10 mouse cellular contexts compared by ENCODE assay signal in genomic region chr19:47891562-47892312, GRCm38 (mm10). TPM values are rescaled to one million over a fixed set of nuclear protein-coding genes. Genes with fewer than 3 reads are reported as not detected.
DNase-seq lines count a peak whose midpoint lies in the region; ATAC-seq and TF ChIP-seq lines count a peak whose summit lies in the region.
"Had no signal": no experiment of that assay in that cellular context is flagged by ENCODE, and none has a peak within 500 bp of the region (broad histone marks: within the 10 kb centered on the region; RNA-seq: fewer than 3 reads in every experiment).

No protein-coding gene starts in this region.

- peaks cover 15% of the 10 kb centered on the region for H3K4me1 ChIP-seq in heart, adult 2 months (ENCODE audit: control insufficient read depth, insufficient read depth, low read length)
- no peaks in the 10 kb centered on the region; the same call in 1 of the 2 replicates for H3K4me1 ChIP-seq in lung, postnatal 0 days (ENCODE audit: insufficient read depth, low read depth, low read length)
- H3K4me1 ChIP-seq in forebrain, embryonic 13.5 days = no peaks in the 10 kb centered on the region
- no peaks in the 10 kb centered on the region for H3K4me1 ChIP-seq in midbrain, embryonic 14.5 days (ENCODE audit: control insufficient read depth, insufficient read depth, low read length)
- no peaks in the 10 kb centered on the region for H3K4me1 ChIP-seq in midbrain, postnatal 0 days (ENCODE audit: insufficient read depth, low read length)

- no peaks in the 10 kb centered on the region for H3K9me3 ChIP-seq in lung, postnatal 0 days (ENCODE audit: low read length)
- H3K9me3 ChIP-seq in forebrain, embryonic 13.5 days (replicated peaks) = no peaks in the 10 kb centered on the region
- H3K9me3 ChIP-seq in midbrain, embryonic 14.5 days (ENCODE audit: control insufficient read depth, low read length) = no peaks in the 10 kb centered on the region
- H3K9me3 ChIP-seq in midbrain, postnatal 0 days (ENCODE audit: low read length) = no peaks in the 10 kb centered on the region

- H3K27me3 ChIP-seq in heart, adult 2 months (ENCODE audit: control insufficient read depth, insufficient read depth, low read length) = no peaks in the 10 kb centered on the region
- no peaks in the 10 kb centered on the region for H3K27me3 ChIP-seq in lung, postnatal 0 days (replicated peaks; ENCODE audit: insufficient read depth, low read length)
- H3K27me3 ChIP-seq in forebrain, embryonic 13.5 days = no peaks in the 10 kb centered on the region
- H3K27me3 ChIP-seq in midbrain, embryonic 14.5 days (ENCODE audit: control insufficient read depth, insufficient read depth, low read length) = no peaks in the 10 kb centered on the region
- no peaks in the 10 kb centered on the region for H3K27me3 ChIP-seq in midbrain, postnatal 0 days (ENCODE audit: insufficient read depth, low read length)

- TF ChIP-seq EP300 in heart, adult 2 months (IDR thresholded peaks at IDR 0.05; ENCODE audit: insufficient read depth, low read depth, low read length) = 0 out of 2 replicates have a peak, but pooled peaks have one; percentile 49
- TF ChIP-seq EP300 in lung, postnatal 0 days (IDR thresholded peaks at IDR 0.05) = peak; percentile 61

- no peak overlapping the region for H3K9ac ChIP-seq in heart, adult 2 months (ENCODE audit: low read depth, low read length)
- no peak overlapping the region for H3K9ac ChIP-seq in lung, postnatal 0 days (replicated peaks; ENCODE audit: low read depth)
- no peak overlapping the region for H3K9ac ChIP-seq in forebrain, embryonic 13.5 days
- H3K9ac ChIP-seq in midbrain, embryonic 14.5 days (replicated peaks; ENCODE audit: low read length) = no peak overlapping the region
- H3K9ac ChIP-seq in midbrain, postnatal 0 days (replicated peaks; ENCODE audit: low read length, poor library complexity, severe bottlenecking) = no peak overlapping the region

- peak; percentile 80 for ATAC-seq in lung, postnatal 0 days
- ATAC-seq in forebrain, embryonic 13.5 days = no peak
- no peak for ATAC-seq in midbrain, embryonic 14.5 days (ENCODE audit: low FRiP score, low TSS enrichment)
- no peak for ATAC-seq in midbrain, postnatal 0 days (ENCODE audit: low FRiP score)

- peak overlapping the region; percentile 76 for H3K27ac ChIP-seq in heart, adult 2 months
- peak overlapping the region; percentile 78 for H3K27ac ChIP-seq in lung, postnatal 0 days (ENCODE audit: low read length)
- no peak overlapping the region for H3K27ac ChIP-seq in forebrain, embryonic 13.5 days
- H3K27ac ChIP-seq in midbrain, embryonic 14.5 days (replicated peaks; ENCODE audit: low read depth, low read length) = no peak overlapping the region
- no peak overlapping the region for H3K27ac ChIP-seq in midbrain, postnatal 0 days (ENCODE audit: low read depth, low read length)

- peak overlapping the region; percentile 39; the same call in 1 of the 2 replicates for H3K4me2 ChIP-seq in lung, postnatal 0 days (replicated peaks; ENCODE audit: low read depth, low read length)
- H3K4me2 ChIP-seq in forebrain, embryonic 13.5 days = no peak overlapping the region
- H3K4me2 ChIP-seq in midbrain, embryonic 14.5 days (ENCODE audit: low read length) = no peak overlapping the region
- no peak overlapping the region for H3K4me2 ChIP-seq in midbrain, postnatal 0 days (ENCODE audit: low read depth, low read length, poor library complexity, severe bottlenecking)
- H3K4me2 ChIP-seq: liver, embryonic 11.5 days had no signal

- 58% methylated on average over 11 of the region's 11 CpGs for WGBS in heart, adult 2 months
- WGBS in lung, postnatal 0 days = 45% methylated on average over 11 of the region's 11 CpGs
- 87% methylated on average over 11 of the region's 11 CpGs for WGBS in forebrain, embryonic 13.5 days
- WGBS in midbrain, embryonic 14.5 days = 82% methylated on average over 11 of the region's 11 CpGs
- 81% methylated on average over 11 of the region's 11 CpGs for WGBS in midbrain, postnatal 0 days

- no peak for TF ChIP-seq POLR2A in heart, adult 2 months (IDR thresholded peaks at IDR 0.05; ENCODE audit: insufficient read depth, low read depth, low read length)

- intact Hi-C loops in heart, adult 2 months (cut with DNase I) = no loop called here

- peak; percentile 64 for DNase-seq in NIH3T3 (ENCODE audit: low read depth)
- peak in 1 of 2 experiments; percentile 67 for DNase-seq in heart, adult 2 months
- DNase-seq in kidney, adult 11 months = peak; percentile 59
- peak; percentile 81 for DNase-seq in lung, postnatal 0 days (ENCODE audit: low spot score)
- no peak for DNase-seq in midbrain, embryonic 14.5 days
- DNase-seq in midbrain, postnatal 0 days (ENCODE audit: low spot score) = no peak
- DNase-seq: cerebellum, adult 2 months; right cerebral cortex, postnatal 25 days had no signal

- no peak overlapping the region for H3K4me3 ChIP-seq in heart, adult 2 months
- H3K4me3 ChIP-seq in lung, postnatal 0 days (ENCODE audit: low read depth, low read length) = no peak overlapping the region
- H3K4me3 ChIP-seq in forebrain, embryonic 13.5 days = no peak overlapping the region
- no peak overlapping the region for H3K4me3 ChIP-seq in midbrain, embryonic 14.5 days (replicated peaks; ENCODE audit: low read depth, low read length)
- H3K4me3 ChIP-seq in midbrain, postnatal 0 days (ENCODE audit: low read depth, low read length) = no peak overlapping the region

- no peaks in the 10 kb centered on the region for H3K36me3 ChIP-seq in heart, adult 2 months (ENCODE audit: control insufficient read depth, insufficient read depth, low read length)
- peaks cover 27% of the 10 kb centered on the region for H3K36me3 ChIP-seq in lung, postnatal 0 days (ENCODE audit: insufficient read depth, low read length)
- peaks cover 41% of the 10 kb centered on the region for H3K36me3 ChIP-seq in forebrain, embryonic 13.5 days (ENCODE audit: poor library complexity, severe bottlenecking)
- H3K36me3 ChIP-seq in midbrain, embryonic 14.5 days (ENCODE audit: control insufficient read depth, insufficient read depth, low read length) = peaks cover 9% of the 10 kb centered on the region
- H3K36me3 ChIP-seq in midbrain, postnatal 0 days (ENCODE audit: insufficient read depth, low read length) = no peaks in the 10 kb centered on the region

- no peak for TF ChIP-seq CTCF in heart, adult 2 months (IDR thresholded peaks at IDR 0.05)
- no peak for TF ChIP-seq CTCF in lung, postnatal 0 days (IDR thresholded peaks at IDR 0.05)
- TF ChIP-seq CTCF in midbrain, postnatal 0 days (IDR thresholded peaks at IDR 0.05) = no peak

- no peaks in the 10 kb centered on the region for H3K79me2 ChIP-seq in heart, adult 2 months (replicated peaks; ENCODE audit: control insufficient read depth, insufficient read depth, low read length)

RNA-seq across cellular contexts. Expression of gene Gsto2, which starts 26.4 kb away (rescaled TPM):
- total RNA-seq in heart, adult 2 months (2021) = 1 to 10 TPM; 2.6 to 2.7 TPM
- 1.4 and 1.6 TPM in 2 replicates for polyA plus RNA-seq in heart, adult 2 months (2012; rRNA removed)
- 2.1 TPM in 2 replicates for polyA plus RNA-seq in lung, postnatal 0 days (2015; fragmentation: Nextera tagmentation; extraction: Ambion mirVana)
- polyA plus RNA-seq in forebrain, embryonic 13.5 days (2015; fragmentation: Nextera tagmentation; extraction: Ambion mirVana) = 1.2 and 1.8 TPM in 2 replicates
- 1.0 and 1.2 TPM in 2 replicates for polyA plus RNA-seq in midbrain, embryonic 14.5 days (2014; fragmentation: Nextera tagmentation; extraction: Ambion mirVana)
- total RNA-seq in midbrain, postnatal 0 days (2014; rRNA removed) = 0.16 and 0.66 TPM in 2 replicates
- 1.1 TPM in 2 replicates for polyA plus RNA-seq in midbrain, postnatal 0 days (2015; fragmentation: Nextera tagmentation; extraction: Ambion mirVana)

RNA-seq across cellular contexts. Expression of gene Cfap43, which starts 27.4 kb away (rescaled TPM):
- total RNA-seq in heart, adult 2 months (2021) = not detected
- 0.26 and 0.86 TPM in 2 replicates for polyA plus RNA-seq in heart, adult 2 months (2012; rRNA removed)
- 4.9 and 6.3 TPM in 2 replicates for polyA plus RNA-seq in lung, postnatal 0 days (2015; fragmentation: Nextera tagmentation; extraction: Ambion mirVana)
- 0.66 and 0.82 TPM in 2 replicates for polyA plus RNA-seq in forebrain, embryonic 13.5 days (2015; fragmentation: Nextera tagmentation; extraction: Ambion mirVana)
- 0.47 and 0.77 TPM in 2 replicates for polyA plus RNA-seq in midbrain, embryonic 14.5 days (2014; fragmentation: Nextera tagmentation; extraction: Ambion mirVana)
- 0.66 and 4.2 TPM in 2 replicates for total RNA-seq in midbrain, postnatal 0 days (2014; rRNA removed)
- polyA plus RNA-seq in midbrain, postnatal 0 days (2015; fragmentation: Nextera tagmentation; extraction: Ambion mirVana) = 0.82 and 2.6 TPM in 2 replicates

RNA-seq across cellular contexts. Expression of gene Itprip, which starts 27.4 kb away (rescaled TPM):
- 10 to 100 TPM in 1 of 2 experiments, 1 to 10 TPM in 1; 8.5 to 11.7 TPM for total RNA-seq in heart, adult 2 months (2021)
- 8.1 and 8.6 TPM in 2 replicates for polyA plus RNA-seq in heart, adult 2 months (2012; rRNA removed)
- 15.6 and 15.9 TPM in 2 replicates for polyA plus RNA-seq in lung, postnatal 0 days (2015; fragmentation: Nextera tagmentation; extraction: Ambion mirVana)
- polyA plus RNA-seq in forebrain, embryonic 13.5 days (2015; fragmentation: Nextera tagmentation; extraction: Ambion mirVana) = 9.8 and 12.7 TPM in 2 replicates
- 3.4 and 5.2 TPM in 2 replicates for polyA plus RNA-seq in midbrain, embryonic 14.5 days (2014; fragmentation: Nextera tagmentation; extraction: Ambion mirVana)
- 2.7 and 3.5 TPM in 2 replicates for total RNA-seq in midbrain, postnatal 0 days (2014; rRNA removed)
- polyA plus RNA-seq in midbrain, postnatal 0 days (2015; fragmentation: Nextera tagmentation; extraction: Ambion mirVana) = 1.4 and 1.5 TPM in 2 replicates

RNA-seq across cellular contexts. Expression of gene Gsto1, which starts 37.0 kb away (rescaled TPM):
- 100 to 1,000 TPM; 148 to 191 TPM for total RNA-seq in heart, adult 2 months (2021)
- polyA plus RNA-seq in heart, adult 2 months (2012; rRNA removed) = 152 and 158 TPM in 2 replicates
- 147 and 172 TPM in 2 replicates for polyA plus RNA-seq in lung, postnatal 0 days (2015; fragmentation: Nextera tagmentation; extraction: Ambion mirVana)
- 74.9 and 80.3 TPM in 2 replicates for polyA plus RNA-seq in forebrain, embryonic 13.5 days (2015; fragmentation: Nextera tagmentation; extraction: Ambion mirVana)
- 115 and 150 TPM in 2 replicates for polyA plus RNA-seq in midbrain, embryonic 14.5 days (2014; fragmentation: Nextera tagmentation; extraction: Ambion mirVana)
- total RNA-seq in midbrain, postnatal 0 days (2014; rRNA removed) = 95.4 and 142 TPM in 2 replicates
- 148 and 152 TPM in 2 replicates for polyA plus RNA-seq in midbrain, postnatal 0 days (2015; fragmentation: Nextera tagmentation; extraction: Ambion mirVana)

RNA-seq across cellular contexts. Expression of gene Cfap58, which starts 45.7 kb away (rescaled TPM):
- total RNA-seq in heart, adult 2 months (2021) = 1 to 10 TPM; 1.9 to 2.1 TPM
- 0.02 TPM in 1 of 2 replicates, not detected in the other for polyA plus RNA-seq in heart, adult 2 months (2012; rRNA removed)
- polyA plus RNA-seq in lung, postnatal 0 days (2015; fragmentation: Nextera tagmentation; extraction: Ambion mirVana) = 2.0 and 2.6 TPM in 2 replicates
- polyA plus RNA-seq in forebrain, embryonic 13.5 days (2015; fragmentation: Nextera tagmentation; extraction: Ambion mirVana) = 0.21 and 0.49 TPM in 2 replicates
- polyA plus RNA-seq in midbrain, embryonic 14.5 days (2014; fragmentation: Nextera tagmentation; extraction: Ambion mirVana) = 0.47 and 0.89 TPM in 2 replicates
- total RNA-seq in midbrain, postnatal 0 days (2014; rRNA removed) = 0.38 and 1.2 TPM in 2 replicates
- 0.54 and 0.91 TPM in 2 replicates for polyA plus RNA-seq in midbrain, postnatal 0 days (2015; fragmentation: Nextera tagmentation; extraction: Ambion mirVana)

Comparison
In these comparisons a context has a peak if more than half of its experiments do, and no peak if none do; other contexts are left out.
1. DNase-seq: peak in NIH3T3 (single experiment), kidney, adult 11 months (single experiment) and lung, postnatal 0 days (single experiment); none in midbrain, embryonic 14.5 days (single experiment) and midbrain, postnatal 0 days (single experiment).
2. H3K27ac ChIP-seq: peak in heart, adult 2 months (single experiment) and lung, postnatal 0 days (single experiment); none in forebrain, embryonic 13.5 days (single experiment), midbrain, embryonic 14.5 days (single experiment) and midbrain, postnatal 0 days (single experiment).